Mouse (Mus musculus): ENCODE results near the gene Galnt17. TPM values are rescaled to one million over a fixed set of nuclear protein-coding genes. Genes with fewer than 3 reads are reported as not detected.
A peak's percentile ranks its signal among the peaks of the same experiment; 100 is the strongest.

The Galnt17 gene
- polyA plus RNA-seq, 1 experiment from 2014 or later, result 0.59 TPM

GRCm38 (mm10) chr5:131250701-131251636 lies 57.3 kb downstream of the Galnt17 start:
- H3K4me1 ChIP-seq (ENCODE audit: control insufficient read depth, insufficient read depth, low read length), result peaks cover 4% of the 10 kb centered on the region; the same call in 1 of the 2 replicates
- H3K9me3 ChIP-seq (ENCODE audit: control insufficient read depth, low read length), result no peaks in the 10 kb centered on the region
- H3K4me2 ChIP-seq (ENCODE audit: low read depth, low read length), result no peak overlapping the region
- H3K27ac ChIP-seq (ENCODE audit: low read length), result 0 out of 2 replicates have a peak overlapping the region, but pooled peaks have one; percentile 46
- H3K36me3 ChIP-seq (ENCODE audit: control insufficient read depth, insufficient read depth, low read length), result no peaks in the 10 kb centered on the region
- H3K4me3 ChIP-seq (ENCODE audit: low read length), result no peak overlapping the region
- 52% methylated on average over 8 of the region's 8 CpGs for WGBS
- no peaks in the 10 kb centered on the region for H3K27me3 ChIP-seq (replicated peaks; ENCODE audit: control insufficient read depth, insufficient read depth, low read length)
- H3K9ac ChIP-seq (ENCODE audit: low read depth, low read length), result no peak overlapping the region
- peak; percentile 75 for ATAC-seq

DNA sequence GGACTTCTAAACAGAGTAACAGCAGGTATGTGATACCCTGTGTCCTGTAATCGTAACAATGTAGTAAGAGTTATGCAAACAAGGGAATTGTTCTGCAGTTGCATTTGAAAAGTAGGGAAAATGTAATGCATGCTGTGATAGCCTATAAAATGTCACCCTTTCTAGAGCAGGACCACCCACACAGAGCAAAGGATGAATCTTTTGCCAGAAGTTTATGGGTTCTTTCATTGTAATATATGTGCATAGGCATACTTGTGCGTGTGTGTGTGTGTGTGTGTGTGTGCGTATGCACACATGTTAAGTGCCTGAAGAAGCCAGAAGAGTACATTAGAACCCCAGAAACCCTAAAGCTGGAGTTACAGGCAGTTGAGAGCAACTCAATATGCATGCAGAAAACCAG lies 59.9 kb downstream of the Galnt17 start:
- Histone ChIP-seq H3K4me3 (ENCODE audit: low read length) (no peak overlapping the region), H3K9ac (ENCODE audit: low read depth, low read length) (no peak overlapping the region), H3K27me3 (replicated peaks; ENCODE audit: control insufficient read depth, insufficient read depth, low read length) (no peaks in the 10 kb centered on the region), H3K4me1 (ENCODE audit: control insufficient read depth, insufficient read depth, low read length) (peaks cover 4% of the 10 kb centered on the region; the same call in 1 of the 2 replicates), H3K4me2 (ENCODE audit: low read depth, low read length) (no peak overlapping the region), H3K27ac (ENCODE audit: low read length) (no peak overlapping the region), H3K9me3 (ENCODE audit: control insufficient read depth, low read length) (no peaks in the 10 kb centered on the region), H3K36me3 (ENCODE audit: control insufficient read depth, insufficient read depth, low read length) (no peaks in the 10 kb centered on the region)
- WGBS, result 78% methylated on average over 3 of the region's 3 CpGs
- ATAC-seq, result no peak

DNA sequence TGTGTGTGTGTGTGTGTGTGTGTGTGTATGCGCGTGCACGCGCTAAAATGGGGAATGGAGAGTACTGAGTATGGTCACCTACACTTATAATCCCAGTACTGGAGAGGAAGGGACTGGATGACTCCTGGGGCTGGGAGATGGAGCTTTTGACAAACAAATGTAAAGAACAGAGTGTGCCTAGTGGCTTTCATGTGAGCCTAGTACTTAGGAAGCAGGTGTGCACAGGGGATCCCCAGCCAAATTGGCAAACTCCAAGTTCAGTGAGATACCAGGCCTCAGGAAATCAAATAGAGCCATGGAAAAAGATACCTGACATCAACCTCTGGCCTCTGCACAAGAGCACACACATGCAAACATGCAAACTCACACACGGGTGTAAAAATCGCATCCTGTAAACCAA lies 61.7 kb downstream of the Galnt17 start:
- H3K9me3 ChIP-seq (ENCODE audit: control insufficient read depth, low read length), result no peaks in the 10 kb centered on the region
- H3K4me2 ChIP-seq (ENCODE audit: low read depth, low read length), result no peak overlapping the region
- H3K27me3 ChIP-seq (replicated peaks; ENCODE audit: control insufficient read depth, insufficient read depth, low read length), result no peaks in the 10 kb centered on the region
- no peak for ATAC-seq
- H3K4me3 ChIP-seq (ENCODE audit: low read length), result no peak overlapping the region
- peaks cover 4% of the 10 kb centered on the region; the same call in 1 of the 2 replicates for H3K4me1 ChIP-seq (ENCODE audit: control insufficient read depth, insufficient read depth, low read length)
- H3K27ac ChIP-seq (ENCODE audit: low read length), result no peak overlapping the region
- no peaks in the 10 kb centered on the region for H3K36me3 ChIP-seq (ENCODE audit: control insufficient read depth, insufficient read depth, low read length)
- WGBS, result 97% methylated on average over 6 of the region's 6 CpGs
- H3K9ac ChIP-seq (ENCODE audit: low read depth, low read length), result no peak overlapping the region

GRCm38 (mm10) chr5:131241689-131242088 lies 66.6 kb downstream of the Galnt17 start:
- Histone ChIP-seq H3K4me3 (ENCODE audit: low read length) (no peak overlapping the region), H3K27me3 (replicated peaks; ENCODE audit: control insufficient read depth, insufficient read depth, low read length) (no peaks in the 10 kb centered on the region), H3K4me1 (ENCODE audit: control insufficient read depth, insufficient read depth, low read length) (no peaks in the 10 kb centered on the region), H3K4me2 (ENCODE audit: low read depth, low read length) (no peak overlapping the region), H3K36me3 (ENCODE audit: control insufficient read depth, insufficient read depth, low read length) (no peaks in the 10 kb centered on the region), H3K27ac (ENCODE audit: low read length) (no peak overlapping the region), H3K9ac (ENCODE audit: low read depth, low read length) (no peak overlapping the region), H3K9me3 (ENCODE audit: control insufficient read depth, low read length) (no peaks in the 10 kb centered on the region; the same call in 1 of the 2 replicates)
- WGBS, result 58% methylated on average over 4 of the region's 4 CpGs
- no peak for ATAC-seq

GRCm38 (mm10) chr5:131239813-131240212 lies 68.5 kb downstream of the Galnt17 start:
- ATAC-seq, result no peak
- WGBS, result 92% methylated on average over 3 of the region's 3 CpGs

DNA sequence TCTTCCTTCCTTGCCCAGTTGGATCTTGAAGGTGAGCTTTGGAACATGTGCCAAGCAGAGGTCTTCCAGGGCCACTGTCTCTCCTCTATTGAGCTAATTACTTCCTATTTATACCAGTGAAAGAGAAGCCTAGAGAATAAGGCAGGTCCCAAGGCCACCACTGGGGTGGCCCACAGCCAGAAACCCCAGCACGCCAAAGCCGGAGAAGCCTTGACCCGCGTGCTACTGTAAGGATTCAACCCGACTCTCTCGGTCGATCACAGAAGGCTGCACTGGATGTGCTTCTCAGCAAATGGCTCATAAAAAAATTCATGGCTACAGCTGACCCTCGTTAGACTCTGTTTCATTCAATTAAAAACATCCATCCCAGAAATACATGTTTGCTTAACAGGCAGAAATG lies 71.4 kb downstream of the Galnt17 start:
- no peak overlapping the region for H3K4me2 ChIP-seq (ENCODE audit: low read depth, low read length)
- H3K27ac ChIP-seq (ENCODE audit: low read length), result no peak overlapping the region
- H3K9me3 ChIP-seq (ENCODE audit: control insufficient read depth, low read length), result no peaks in the 10 kb centered on the region; the same call in 1 of the 2 replicates
- no peak overlapping the region for H3K4me3 ChIP-seq (ENCODE audit: low read length)
- H3K36me3 ChIP-seq (ENCODE audit: control insufficient read depth, insufficient read depth, low read length), result no peaks in the 10 kb centered on the region
- no peaks in the 10 kb centered on the region for H3K27me3 ChIP-seq (replicated peaks; ENCODE audit: control insufficient read depth, insufficient read depth, low read length)
- ATAC-seq, result no peak
- H3K9ac ChIP-seq (ENCODE audit: low read depth, low read length), result no peak overlapping the region
- no peaks in the 10 kb centered on the region for H3K4me1 ChIP-seq (ENCODE audit: control insufficient read depth, insufficient read depth, low read length)
- 88% methylated on average over 8 of the region's 8 CpGs for WGBS

More at GRCm38 (mm10) chr5:131239813-131240212, 68.5 kb downstream of the Galnt17 start:
- H3K9me3 ChIP-seq (ENCODE audit: control insufficient read depth, low read length), result no peaks in the 10 kb centered on the region; the same call in 1 of the 2 replicates
- no peak overlapping the region for H3K4me2 ChIP-seq (ENCODE audit: low read depth, low read length)
- no peak overlapping the region for H3K4me3 ChIP-seq (ENCODE audit: low read length)
- H3K4me1 ChIP-seq (ENCODE audit: control insufficient read depth, insufficient read depth, low read length), result no peaks in the 10 kb centered on the region
- no peak overlapping the region for H3K9ac ChIP-seq (ENCODE audit: low read depth, low read length)
- H3K27ac ChIP-seq (ENCODE audit: low read length), result no peak overlapping the region
- no peaks in the 10 kb centered on the region for H3K27me3 ChIP-seq (replicated peaks; ENCODE audit: control insufficient read depth, insufficient read depth, low read length)
- no peaks in the 10 kb centered on the region for H3K36me3 ChIP-seq (ENCODE audit: control insufficient read depth, insufficient read depth, low read length)

- Histone ChIP-seq H3K27ac (ENCODE audit: low read length) (no peak overlapping the region), H3K4me2 (ENCODE audit: low read depth, low read length) (no peak overlapping the region), H3K4me1 (ENCODE audit: control insufficient read depth, insufficient read depth, low read length) (no peaks in the 10 kb centered on the region), H3K36me3 (ENCODE audit: control insufficient read depth, insufficient read depth, low read length) (no peaks in the 10 kb centered on the region), H3K27me3 (replicated peaks; ENCODE audit: control insufficient read depth, insufficient read depth, low read length) (no peaks in the 10 kb centered on the region), H3K9me3 (ENCODE audit: control insufficient read depth, low read length) (no peaks in the 10 kb centered on the region), H3K4me3 (ENCODE audit: low read length) (no peak overlapping the region), H3K9ac (ENCODE audit: low read depth, low read length) (no peak overlapping the region)
- no peak for ATAC-seq
- WGBS, result 82% methylated on average over 8 of the region's 8 CpGs
These were observed 74.5 kb downstream of the Galnt17 start for GRCm38 (mm10) chr5:131233828-131234227.

GRCm38 (mm10) chr5:131231060-131231459 lies 77.2 kb downstream of the Galnt17 start:
- no peaks in the 10 kb centered on the region for H3K9me3 ChIP-seq (ENCODE audit: control insufficient read depth, low read length)
- no peak for ATAC-seq
- H3K27ac ChIP-seq (ENCODE audit: low read length), result no peak overlapping the region
- WGBS, result 59% methylated on average over 11 of the region's 11 CpGs
- H3K4me1 ChIP-seq (ENCODE audit: control insufficient read depth, insufficient read depth, low read length), result no peaks in the 10 kb centered on the region
- no peak overlapping the region for H3K9ac ChIP-seq (ENCODE audit: low read depth, low read length)
- H3K4me2 ChIP-seq (ENCODE audit: low read depth, low read length), result no peak overlapping the region
- H3K36me3 ChIP-seq (ENCODE audit: control insufficient read depth, insufficient read depth, low read length), result no peaks in the 10 kb centered on the region
- H3K27me3 ChIP-seq (replicated peaks; ENCODE audit: control insufficient read depth, insufficient read depth, low read length), result no peaks in the 10 kb centered on the region
- H3K4me3 ChIP-seq (ENCODE audit: low read length), result no peak overlapping the region

DNA sequence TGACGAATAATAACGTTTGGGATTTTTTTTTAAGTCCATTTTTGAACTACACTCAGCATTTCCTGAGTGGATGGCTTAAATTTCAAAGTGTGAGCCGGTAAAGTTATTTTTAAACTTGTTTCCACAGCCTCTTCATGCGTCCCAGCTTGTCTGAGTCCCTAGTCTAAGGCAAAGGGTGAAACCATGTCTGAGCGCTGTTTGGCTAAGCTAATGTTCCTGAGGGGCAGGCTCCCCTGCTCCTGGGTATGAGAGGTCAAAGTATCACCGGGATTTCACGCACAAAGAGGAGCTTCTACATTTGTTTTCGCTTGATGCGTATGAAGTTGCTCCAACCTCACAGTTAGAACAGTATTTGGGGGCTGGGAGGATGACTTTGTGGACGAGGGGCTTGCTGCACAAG lies 78.6 kb downstream of the Galnt17 start:
- H3K27me3 ChIP-seq (replicated peaks; ENCODE audit: control insufficient read depth, insufficient read depth, low read length), result no peaks in the 10 kb centered on the region
- 73% methylated on average over 10 of the region's 10 CpGs for WGBS
- no peaks in the 10 kb centered on the region for H3K9me3 ChIP-seq (ENCODE audit: control insufficient read depth, low read length)
- H3K9ac ChIP-seq (ENCODE audit: low read depth, low read length), result no peak overlapping the region
- H3K4me1 ChIP-seq (ENCODE audit: control insufficient read depth, insufficient read depth, low read length), result no peaks in the 10 kb centered on the region
- no peak overlapping the region for H3K27ac ChIP-seq (ENCODE audit: low read length)
- no peak overlapping the region for H3K4me2 ChIP-seq (ENCODE audit: low read depth, low read length)
- H3K4me3 ChIP-seq (ENCODE audit: low read length), result no peak overlapping the region
- no peak for ATAC-seq
- no peaks in the 10 kb centered on the region for H3K36me3 ChIP-seq (ENCODE audit: control insufficient read depth, insufficient read depth, low read length)
